Mouse (Mus musculus) heart, postnatal 0 days (tissue): Measurements from ENCODE around the gene Hist1h2bb.

Experiments used
- CTCF ChIP-seq: IDR thresholded peaks from 2 replicates; pipeline ENCODE4 v1.5.1; 2016; ENCODE audit warnings: antibody characterized with exemption, control low read depth, low read depth
- EP300 ChIP-seq: IDR thresholded peaks from 2 replicates; pipeline ENCODE4 v1.6.1; 2016; ENCODE audit warnings: antibody characterized with exemption, low read depth

DNA sequence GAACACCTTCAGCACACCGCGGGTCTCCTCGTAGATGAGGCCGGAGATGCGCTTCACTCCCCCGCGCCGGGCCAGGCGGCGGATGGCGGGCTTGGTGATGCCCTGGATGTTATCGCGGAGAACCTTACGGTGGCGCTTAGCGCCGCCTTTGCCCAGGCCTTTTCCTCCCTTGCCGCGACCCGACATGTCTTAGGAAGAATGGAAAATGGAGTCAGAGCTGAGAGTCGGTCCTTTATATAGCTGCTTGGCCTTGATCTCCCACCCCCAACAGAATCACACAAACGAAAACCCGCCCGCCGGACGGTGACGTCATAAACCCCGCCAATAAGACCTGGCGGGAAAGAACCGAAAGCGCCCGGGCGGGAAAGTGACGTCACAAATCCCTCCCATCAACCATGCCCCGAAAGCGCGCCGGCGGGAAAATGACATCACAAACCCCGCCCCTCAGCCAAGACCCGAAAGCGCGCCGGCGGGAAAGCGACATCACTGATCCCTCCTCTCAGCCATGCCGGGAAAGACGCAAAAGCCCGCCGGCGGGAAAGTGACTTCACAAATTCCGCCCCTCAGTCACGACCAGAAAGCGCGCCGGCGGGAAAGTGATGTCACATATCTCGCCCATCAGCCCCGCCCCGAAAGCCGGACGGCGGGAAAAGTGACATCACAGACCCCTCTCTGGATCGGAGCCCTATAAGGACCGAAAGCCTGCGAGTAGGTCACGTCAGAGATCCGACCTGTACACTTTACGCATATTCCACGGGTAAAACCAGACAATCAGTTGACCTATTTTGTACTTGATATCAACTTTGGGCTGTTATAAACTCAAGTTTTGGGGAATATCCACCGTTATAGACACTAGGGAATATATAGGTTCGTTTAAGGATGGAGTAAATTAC is 14.7 kb downstream of the Hist1h2bb start, which contains the start of gene Hist1h4a:
- peak; percentile 79 for TF ChIP-seq EP300
- TF ChIP-seq CTCF: no peak
